Mouse (Mus musculus) thymus, postnatal 0 days (tissue): Measurements from ENCODE around the gene Zfp867. TPM values are rescaled to one million over a fixed set of nuclear protein-coding genes. Genes with fewer than 3 reads are reported as not detected.

Experiments used
- DNase-seq: peaks from one replicate; pipeline ENCODE4 v3.0.0-alpha.2; 2015; ENCODE audit warnings: low spot score
- polyA plus RNA-seq: library from polyadenylated mRNA; unstranded; fragments of >200 nt; fragmentation: Nextera tagmentation; extraction: Ambion mirVana; gene quantifications from 2 replicates; pipeline ENCODE4 v1.2.1, GENCODE M21; 2015

Zfp867 gene
- polyA plus RNA-seq, result 3.3 and 3.8 TPM in 2 replicates

- DNase-seq, result peak; percentile 86
Observed at GRCm38 (mm10) chr11:59472326-59472677, at the start of gene Zfp867. Zfp867 (minus strand) TSS chr11:59472474.

GRCm38 (mm10) chr11:59519741-59520495 lies 47.6 kb upstream of the Zfp867 start:
- no peak for DNase-seq

GRCm38 (mm10) chr11:59518226-59518625 lies 46.0 kb upstream of the Zfp867 start:
- DNase-seq, result peak; percentile 53

- DNase-seq, result no peak
Observed at GRCm38 (mm10) chr11:59517441-59517840, 45.2 kb upstream of the Zfp867 start.

- DNase-seq, result no peak
Observed at GRCm38 (mm10) chr11:59514789-59515188, 42.5 kb upstream of the Zfp867 start.

- no peak for DNase-seq
Observed at GRCm38 (mm10) chr11:59514381-59514780, 42.1 kb upstream of the Zfp867 start.

GRCm38 (mm10) chr11:59513556-59513955 lies 41.3 kb upstream of the Zfp867 start:
- no peak for DNase-seq

- DNase-seq, result no peak
Observed at GRCm38 (mm10) chr11:59512733-59513132, 40.5 kb upstream of the Zfp867 start.

- no peak for DNase-seq
Observed at GRCm38 (mm10) chr11:59511558-59511957, 39.3 kb upstream of the Zfp867 start.

- no peak for DNase-seq
Observed at GRCm38 (mm10) chr11:59506713-59507074, 34.4 kb upstream of the Zfp867 start.

- DNase-seq, result peak; percentile 77
Observed at GRCm38 (mm10) chr11:59505839-59506712, 33.8 kb upstream of the Zfp867 start.

GRCm38 (mm10) chr11:59505351-59505838 lies 33.1 kb upstream of the Zfp867 start:
- peak; percentile 80 for DNase-seq

GRCm38 (mm10) chr11:59501978-59502700 lies 29.9 kb upstream of the Zfp867 start:
- DNase-seq, result no peak

- DNase-seq, result no peak
Observed at GRCm38 (mm10) chr11:59497747-59498146, 25.5 kb upstream of the Zfp867 start.

- no peak for DNase-seq
Observed at GRCm38 (mm10) chr11:59496672-59497310, 24.5 kb upstream of the Zfp867 start.

GRCm38 (mm10) chr11:59486222-59486621 lies 13.9 kb upstream of the Zfp867 start:
- no peak for DNase-seq

GRCm38 (mm10) chr11:59485641-59486040 lies 13.4 kb upstream of the Zfp867 start:
- DNase-seq, result no peak

GRCm38 (mm10) chr11:59483212-59483611 lies 10.9 kb upstream of the Zfp867 start:
- peak; percentile 50 for DNase-seq

GRCm38 (mm10) chr11:59477240-59477639 lies 5.0 kb upstream of the Zfp867 start:
- DNase-seq, result no peak

- no peak for DNase-seq
Observed at GRCm38 (mm10) chr11:59471413-59472325, 605 bp downstream of the Zfp867 start.
